Mouse (Mus musculus) intestine, postnatal 0 days (tissue): Measurements from ENCODE around the gene A730061H03Rik. TPM values are rescaled to one million over a fixed set of nuclear protein-coding genes. Genes with fewer than 3 reads are reported as not detected.
A peak's percentile ranks its signal among the peaks of the same experiment; 100 is the strongest.

ENCODE experiments used
- ATAC-seq: fragments of 200-750 bp; cut with Nextera tagmentation; 2 replicates; pipeline ENCODE4 v1.8.0; 2017; ENCODE audit warnings: mild to moderate bottlenecking, moderate TSS enrichment, moderate library complexity
- H3K27ac ChIP-seq: fragments of 300-500 bp; sonication (generic); 2 replicates; pipeline ENCODE4 v1.5.1; 2014; ENCODE audit warnings: mild to moderate bottlenecking, low read depth, low read length, moderate library complexity
- H3K27me3 ChIP-seq: fragments of 300-500 bp; sonication (generic); replicated peaks from 2 replicates; pipeline ENCODE4 v1.6.1; 2014; ENCODE audit warnings: low read length, mixed read lengths; ENCODE audit not compliant: control insufficient read depth, insufficient read depth
- H3K36me3 ChIP-seq: fragments of 300-500 bp; sonication (generic); 2 replicates; pipeline ENCODE4 v1.6.1; 2014; ENCODE audit warnings: mild to moderate bottlenecking, moderate library complexity; ENCODE audit not compliant: control insufficient read depth, insufficient read depth
- H3K4me1 ChIP-seq: fragments of 300-500 bp; sonication (generic); replicated peaks from 2 replicates; pipeline ENCODE4 v1.6.1; 2014; ENCODE audit warnings: antibody characterized with exemption, low read length, mixed read lengths; ENCODE audit not compliant: control insufficient read depth, insufficient read depth
- H3K4me2 ChIP-seq: fragments of 300-500 bp; sonication (generic); replicated peaks from 2 replicates; pipeline ENCODE4 v1.6.1; 2014; ENCODE audit warnings: low read depth, mild to moderate bottlenecking, moderate library complexity
- H3K4me3 ChIP-seq: fragments of 300-500 bp; sonication (generic); 2 replicates; pipeline ENCODE4 v1.5.1; 2014; ENCODE audit warnings: low read depth, low read length
- H3K9ac ChIP-seq: fragments of 300-500 bp; sonication (generic); 2 replicates; pipeline ENCODE4 v1.6.1; 2014; ENCODE audit warnings: mild to moderate bottlenecking, low read depth, low read length
- H3K9me3 ChIP-seq: fragments of 300-500 bp; sonication (generic); 2 replicates; pipeline ENCODE4 v1.6.1; 2016; ENCODE audit warnings: mixed run types; ENCODE audit not compliant: control insufficient read depth
- CTCF ChIP-seq: sonication (generic); IDR thresholded peaks from 2 replicates; pipeline ENCODE4 v1.5.1; 2016; ENCODE audit warnings: low read depth, mild to moderate bottlenecking, control low read depth, antibody characterized with exemption, moderate library complexity
- WGBS: fragments of 180-500 bp; shearing (Covaris S2); extraction: QIAGEN DNeasy Blood & Tissue Kit; methylation state at CpG from one replicate; pipeline ENCODE4 v1.1.7; 2014; 5-methylcytosine and 5-hydroxymethylcytosine counted together
- polyA plus RNA-seq: library from polyadenylated mRNA; unstranded; fragments of >200 nt; fragmentation: Nextera tagmentation; extraction: Ambion mirVana; gene quantifications from 2 replicates; pipeline ENCODE4 v1.2.1, GENCODE M21; 2015

Gene A730061H03Rik
- polyA plus RNA-seq, 1 experiment from 2014 or later: 1.2 TPM

- H3K9ac ChIP-seq: no peak overlapping the region
- H3K9me3 ChIP-seq: no peaks in the 10 kb centered on the region
- ATAC-seq: no peak
- H3K27me3 ChIP-seq: no peaks in the 10 kb centered on the region
- no peak for TF ChIP-seq CTCF
- 81% methylated on average over 2 of the region's 2 CpGs for WGBS
- H3K4me2 ChIP-seq: no peak overlapping the region
- H3K27ac ChIP-seq: no peak overlapping the region
- peaks cover 45% of the 10 kb centered on the region for H3K36me3 ChIP-seq
- no peaks in the 10 kb centered on the region for H3K4me1 ChIP-seq
- H3K4me3 ChIP-seq: no peak overlapping the region
Measured at GRCm38 (mm10) chr14:55570588-55570987, 10.4 kb upstream of the A730061H03Rik start.

- Histone ChIP-seq H3K27me3 (no peaks in the 10 kb centered on the region), H3K9me3 (no peaks in the 10 kb centered on the region), H3K9ac (no peak overlapping the region), H3K4me3 (no peak overlapping the region), H3K4me2 (no peak overlapping the region), H3K27ac (no peak overlapping the region), H3K4me1 (no peaks in the 10 kb centered on the region), H3K36me3 (peaks cover 75% of the 10 kb centered on the region)
- WGBS: 71% methylated on average over 3 of the region's 3 CpGs
- no peak for TF ChIP-seq CTCF
- ATAC-seq: no peak
Measured at GRCm38 (mm10) chr14:55567496-55567895, 7.3 kb upstream of the A730061H03Rik start.

GRCm38 (mm10) chr14:55565748-55566147, 5.5 kb upstream of the A730061H03Rik start:
- Histone ChIP-seq H3K36me3 (peaks cover 76% of the 10 kb centered on the region), H3K27me3 (no peaks in the 10 kb centered on the region), H3K4me1 (no peaks in the 10 kb centered on the region), H3K4me3 (no peak overlapping the region), H3K4me2 (no peak overlapping the region), H3K27ac (no peak overlapping the region), H3K9me3 (no peaks in the 10 kb centered on the region), H3K9ac (no peak overlapping the region)
- no peak for ATAC-seq
- 61% methylated on average over 3 of the region's 3 CpGs for WGBS
- peak; percentile 48 for TF ChIP-seq CTCF

GRCm38 (mm10) chr14:55563249-55563648, 3.0 kb upstream of the A730061H03Rik start:
- no peaks in the 10 kb centered on the region for H3K9me3 ChIP-seq
- H3K4me3 ChIP-seq: no peak overlapping the region
- ATAC-seq: no peak
- no peak overlapping the region for H3K9ac ChIP-seq
- no peaks in the 10 kb centered on the region for H3K4me1 ChIP-seq
- WGBS: 93% methylated on average over 11 of the region's 11 CpGs
- no peak for TF ChIP-seq CTCF
- H3K36me3 ChIP-seq: peaks cover 57% of the 10 kb centered on the region
- no peaks in the 10 kb centered on the region for H3K27me3 ChIP-seq
- no peak overlapping the region for H3K27ac ChIP-seq
- H3K4me2 ChIP-seq: no peak overlapping the region

- H3K4me3 ChIP-seq: no peak overlapping the region
- no peak overlapping the region for H3K4me2 ChIP-seq
- no peak overlapping the region for H3K9ac ChIP-seq
- no peak for ATAC-seq
- no peaks in the 10 kb centered on the region for H3K9me3 ChIP-seq
- H3K27ac ChIP-seq: no peak overlapping the region
- 78% methylated on average over 10 of the region's 10 CpGs for WGBS
- TF ChIP-seq CTCF: no peak
- H3K36me3 ChIP-seq: peaks cover 44% of the 10 kb centered on the region
- no peaks in the 10 kb centered on the region for H3K4me1 ChIP-seq
- H3K27me3 ChIP-seq: no peaks in the 10 kb centered on the region
Measured at GRCm38 (mm10) chr14:55561860-55562259, 1.7 kb upstream of the A730061H03Rik start.

- peak within 1 kb of the TSS; percentile 99 for H3K27ac ChIP-seq
- no peaks in the 10 kb centered on the region for H3K4me1 ChIP-seq
- ATAC-seq: peak; percentile 88
- peak; percentile 54; the same call in 1 of the 2 replicates for TF ChIP-seq CTCF
- no peaks in the 10 kb centered on the region for H3K9me3 ChIP-seq
- peaks cover 23% of the 10 kb centered on the region; the same call in 1 of the 2 replicates for H3K36me3 ChIP-seq
- H3K27me3 ChIP-seq: no peaks in the 10 kb centered on the region
- 0% methylated on average over 27 of the region's 27 CpGs for WGBS
- H3K9ac ChIP-seq: peak within 1 kb of the TSS; percentile 77
- peak within 1 kb of the TSS; percentile 74 for H3K4me2 ChIP-seq
- peak within 1 kb of the TSS; percentile 65 for H3K4me3 ChIP-seq
Measured at GRCm38 (mm10) chr14:55559799-55560201, 406 bp downstream of the A730061H03Rik start, which contains the start of gene Dcaf11. TSS of gene Dcaf11 (plus strand) at chr14:55560006.
